Comparison of ENCODE assay signal across 14 mouse cellular contexts in the genomic region with DNA sequence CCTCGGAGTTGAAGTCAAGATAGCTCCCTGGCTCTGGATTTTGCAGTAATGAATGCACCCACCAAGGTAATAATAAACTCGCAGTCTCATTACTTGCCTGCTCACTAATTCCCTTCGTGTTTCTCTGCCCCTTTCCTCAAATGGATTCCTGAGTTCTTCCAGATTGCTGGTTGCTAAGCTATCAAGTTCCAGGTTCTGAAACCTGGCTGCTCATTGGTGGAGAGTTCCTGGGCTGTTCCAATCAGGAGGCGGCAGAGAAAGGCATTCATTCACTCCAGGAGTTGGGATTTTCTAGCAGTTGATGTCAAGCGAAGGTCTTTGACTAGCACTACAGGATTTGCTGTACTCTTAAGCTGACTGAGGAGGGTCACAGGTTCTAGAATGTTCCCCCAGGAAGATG.
DNase-seq lines count a peak whose midpoint lies in the region; ATAC-seq and TF ChIP-seq lines count a peak whose summit lies in the region.
"Had no signal": no experiment of that assay in that cellular context is flagged by ENCODE, and none has a peak within 500 bp of the region (broad histone marks: within the 10 kb centered on the region; RNA-seq: fewer than 3 reads in every experiment).

No protein-coding gene starts in this region.

- H3K27me3 ChIP-seq in hindbrain, postnatal 0 days (ENCODE audit: insufficient read depth, low read length), result no peaks in the 10 kb centered on the region
- no peaks in the 10 kb centered on the region for H3K27me3 ChIP-seq in hindbrain, embryonic 12.5 days
- H3K27me3 ChIP-seq in testis, adult 2 months (ENCODE audit: control insufficient read depth, insufficient read depth, low read length), result no peaks in the 10 kb centered on the region
- H3K27me3 ChIP-seq: forebrain, embryonic 13.5 days; heart, embryonic 15.5 days; liver, embryonic 13.5 days had no signal

- no peaks in the 10 kb centered on the region for H3K4me1 ChIP-seq in hindbrain, postnatal 0 days (ENCODE audit: insufficient read depth, low read length)
- no peaks in the 10 kb centered on the region for H3K4me1 ChIP-seq in hindbrain, embryonic 12.5 days
- no peaks in the 10 kb centered on the region; the same call in 1 of the 2 replicates for H3K4me1 ChIP-seq in testis, adult 2 months (ENCODE audit: control insufficient read depth, insufficient read depth, low read length)
- H3K4me1 ChIP-seq: forebrain, embryonic 13.5 days; heart, embryonic 15.5 days; liver, embryonic 13.5 days had no signal

- peak; percentile 60 for DNase-seq in hindbrain, postnatal 0 days (ENCODE audit: low spot score)
- no peak for DNase-seq in testis, postnatal 10 days (ENCODE audit: low spot score)
- peak; percentile 36 for DNase-seq in kidney, postnatal 10 days
- DNase-seq in MN1 (ENCODE audit: low spot score), result no peak
- no peak for DNase-seq in thymus, postnatal 10 days (ENCODE audit: low spot score in 2 of 2)
- DNase-seq: liver, embryonic 13.5 days; thymus, postnatal 4 days had no signal

- ATAC-seq in hindbrain, postnatal 0 days, result peak; percentile 64
- no peak for ATAC-seq in hindbrain, embryonic 12.5 days (ENCODE audit: low FRiP score)
- ATAC-seq in megakaryocyte-erythroid progenitor cell, adult 5-6 weeks (replicated peaks; ENCODE audit: low FRiP score, low TSS enrichment, poor library complexity, severe bottlenecking), result no peak
- ATAC-seq: forebrain, embryonic 13.5 days had no signal

- no peak for TF ChIP-seq POLR2A in testis, adult 2 months (IDR thresholded peaks at IDR 0.05; ENCODE audit: control insufficient read depth, low read depth, low read length)

- no peaks in the 10 kb centered on the region for H3K9me3 ChIP-seq in hindbrain, postnatal 0 days (ENCODE audit: low read length)
- no peaks in the 10 kb centered on the region for H3K9me3 ChIP-seq in hindbrain, embryonic 12.5 days (replicated peaks)
- H3K9me3 ChIP-seq: forebrain, embryonic 13.5 days; heart, embryonic 15.5 days; liver, embryonic 13.5 days had no signal

- H3K27ac ChIP-seq in hindbrain, postnatal 0 days, result no peak overlapping the region
- no peak overlapping the region for H3K27ac ChIP-seq in hindbrain, embryonic 12.5 days
- peak overlapping the region; percentile 59 for H3K27ac ChIP-seq in testis, adult 2 months (ENCODE audit: control insufficient read depth, insufficient read depth, low read depth, low read length)
- H3K27ac ChIP-seq: forebrain, embryonic 13.5 days; heart, embryonic 15.5 days; liver, embryonic 13.5 days; macrophage had no signal

- H3K4me3 ChIP-seq in hindbrain, postnatal 0 days (ENCODE audit: low read length), result no peak overlapping the region
- H3K4me3 ChIP-seq in hindbrain, embryonic 12.5 days, result no peak overlapping the region
- peak overlapping the region; percentile 84 for H3K4me3 ChIP-seq in testis, adult 2 months (ENCODE audit: control insufficient read depth, low read depth, low read length)
- H3K4me3 ChIP-seq: forebrain, embryonic 13.5 days; heart, embryonic 15.5 days; liver, embryonic 13.5 days; myocyte had no signal

- H3K9ac ChIP-seq in hindbrain, postnatal 0 days (replicated peaks; ENCODE audit: low read length), result no peak overlapping the region
- H3K9ac ChIP-seq in hindbrain, embryonic 12.5 days, result no peak overlapping the region
- H3K9ac ChIP-seq: forebrain, embryonic 13.5 days; heart, embryonic 15.5 days; liver, embryonic 13.5 days had no signal

- H3K4me2 ChIP-seq in hindbrain, postnatal 0 days (ENCODE audit: low read depth, low read length), result no peak overlapping the region
- H3K4me2 ChIP-seq in hindbrain, embryonic 12.5 days (replicated peaks), result no peak overlapping the region
- H3K4me2 ChIP-seq: forebrain, embryonic 13.5 days; heart, embryonic 15.5 days; liver, embryonic 13.5 days had no signal

- no peaks in the 10 kb centered on the region for H3K36me3 ChIP-seq in hindbrain, postnatal 0 days (ENCODE audit: insufficient read depth, low read length)
- H3K36me3 ChIP-seq in hindbrain, embryonic 12.5 days, result no peaks in the 10 kb centered on the region
- H3K36me3 ChIP-seq in testis, adult 2 months (ENCODE audit: control insufficient read depth, insufficient read depth, low read length), result no peaks in the 10 kb centered on the region
- H3K36me3 ChIP-seq: heart, embryonic 15.5 days; liver, embryonic 13.5 days had no signal

- TF ChIP-seq CTCF in hindbrain, postnatal 0 days (IDR thresholded peaks at IDR 0.05; ENCODE audit: low read depth), result no peak
- TF ChIP-seq CTCF in testis, adult 2 months (IDR thresholded peaks at IDR 0.05; ENCODE audit: control insufficient read depth, insufficient read depth, insufficient replicate concordance, low read depth, low read length), result no peak

- WGBS in hindbrain, postnatal 0 days, result 30% methylated on average over 5 of the region's 5 CpGs
- 45% methylated on average over 5 of the region's 5 CpGs for WGBS in hindbrain, embryonic 12.5 days

Comparison
In these comparisons a context has a peak if more than half of its experiments do, and no peak if none do; other contexts are left out.
1. DNase-seq: peak in hindbrain, postnatal 0 days (single experiment) and kidney, postnatal 10 days (single experiment); none in testis, postnatal 10 days (single experiment), MN1 (single experiment) and thymus, postnatal 10 days (0 of 2).